Mouse (Mus musculus) lung, postnatal 0 days (tissue): ENCODE measurements around the gene Fbxo11. TPM values are rescaled to one million over a fixed set of nuclear protein-coding genes. Genes with fewer than 3 reads are reported as not detected.
A peak's percentile ranks its signal among the peaks of the same experiment; 100 is the strongest.
"Not testable (repeated sequence)": the region's sequence is repeated elsewhere in the genome, so short reads cannot be mapped to it uniquely, and the experiment has no call there.

ENCODE experiments used
- ATAC-seq: fragments of 200-750 bp; cut with Nextera tagmentation; 2 replicates; pipeline ENCODE4 v1.8.0; 2017; ENCODE audit warnings: moderate library complexity
- DNase-seq: peaks from one replicate; pipeline ENCODE4 v3.0.0-alpha.2; 2016; ENCODE audit warnings: low spot score
- H3K27ac ChIP-seq: fragments of 300-500 bp; sonication (generic); 2 replicates; pipeline ENCODE4 v1.5.1; 2014; ENCODE audit warnings: antibody characterized with exemption, mild to moderate bottlenecking, low read length, mixed read lengths
- H3K27me3 ChIP-seq: fragments of 300-500 bp; sonication (generic); replicated peaks from 2 replicates; pipeline ENCODE4 v1.6.1; 2014; ENCODE audit warnings: low read length, mixed read lengths; ENCODE audit not compliant: insufficient read depth
- H3K36me3 ChIP-seq: fragments of 300-500 bp; sonication (generic); 2 replicates; pipeline ENCODE4 v1.6.1; 2014; ENCODE audit warnings: low read length, mixed read lengths; ENCODE audit not compliant: insufficient read depth
- H3K4me1 ChIP-seq: fragments of 300-500 bp; sonication (generic); 2 replicates; pipeline ENCODE4 v1.6.1; 2014; ENCODE audit warnings: antibody characterized with exemption, low read depth, low read length, mixed read lengths; ENCODE audit not compliant: insufficient read depth
- H3K4me2 ChIP-seq: fragments of 300-500 bp; sonication (generic); replicated peaks from 2 replicates; pipeline ENCODE4 v1.6.1; 2014; ENCODE audit warnings: low read depth, mild to moderate bottlenecking, low read length, moderate library complexity, mixed read lengths
- H3K4me3 ChIP-seq: fragments of 300-500 bp; sonication (generic); 2 replicates; pipeline ENCODE4 v1.5.1; 2014; ENCODE audit warnings: low read depth, low read length
- H3K9ac ChIP-seq: fragments of 300-500 bp; sonication (generic); replicated peaks from 2 replicates; pipeline ENCODE4 v1.6.1; 2014; ENCODE audit warnings: low read depth, mild to moderate bottlenecking
- H3K9me3 ChIP-seq: fragments of 300-500 bp; sonication (generic); 2 replicates; pipeline ENCODE4 v1.6.1; 2016; ENCODE audit warnings: low read length, mixed read lengths
- CTCF ChIP-seq: IDR thresholded peaks from 2 replicates; pipeline ENCODE4 v1.5.1; 2016; ENCODE audit warnings: antibody characterized with exemption, mild to moderate bottlenecking
- EP300 ChIP-seq: IDR thresholded peaks from 2 replicates; pipeline ENCODE4 v1.6.1; 2016; ENCODE audit warnings: antibody characterized with exemption, mild to moderate bottlenecking, control low read depth
- WGBS: fragments of 180-500 bp; shearing (Covaris S2); extraction: QIAGEN DNeasy Blood & Tissue Kit; methylation state at CpG from one replicate; pipeline ENCODE4 v1.1.7; 2014; 5-methylcytosine and 5-hydroxymethylcytosine counted together
- polyA plus RNA-seq: library from polyadenylated mRNA; unstranded; fragments of >200 nt; fragmentation: Nextera tagmentation; extraction: Ambion mirVana; gene quantifications from 2 replicates; pipeline ENCODE4 v1.2.1, GENCODE M21; 2015

Fbxo11 gene
- polyA plus RNA-seq, 1 experiment from 2014 or later = 14.6 TPM

DNA sequence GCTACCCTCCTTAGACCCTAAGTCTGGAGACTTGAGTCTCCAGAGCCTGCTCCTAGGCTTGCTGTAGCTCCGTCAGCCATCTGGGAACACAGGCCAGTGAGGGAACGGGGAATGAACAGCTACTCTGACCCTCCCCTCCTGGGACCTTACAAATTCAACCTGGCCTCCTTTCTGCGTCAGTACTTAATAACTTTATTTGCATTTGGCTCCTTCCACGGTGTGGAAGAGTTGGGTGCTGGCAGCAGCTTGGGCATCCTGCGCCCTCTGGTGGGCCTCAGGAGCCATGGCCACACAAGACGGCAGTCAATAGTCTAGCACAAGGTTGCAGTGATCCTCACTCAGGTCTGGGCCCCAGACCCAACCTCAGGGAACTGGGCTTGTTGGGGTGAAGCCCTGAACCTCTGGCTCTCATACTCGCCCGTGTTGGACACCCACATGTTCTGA is 96.6 kb downstream of the Fbxo11 start:
- H3K27ac ChIP-seq, H3K4me3 ChIP-seq: not testable (repeated sequence)
- TF ChIP-seq CTCF = peak; percentile 42

DNA sequence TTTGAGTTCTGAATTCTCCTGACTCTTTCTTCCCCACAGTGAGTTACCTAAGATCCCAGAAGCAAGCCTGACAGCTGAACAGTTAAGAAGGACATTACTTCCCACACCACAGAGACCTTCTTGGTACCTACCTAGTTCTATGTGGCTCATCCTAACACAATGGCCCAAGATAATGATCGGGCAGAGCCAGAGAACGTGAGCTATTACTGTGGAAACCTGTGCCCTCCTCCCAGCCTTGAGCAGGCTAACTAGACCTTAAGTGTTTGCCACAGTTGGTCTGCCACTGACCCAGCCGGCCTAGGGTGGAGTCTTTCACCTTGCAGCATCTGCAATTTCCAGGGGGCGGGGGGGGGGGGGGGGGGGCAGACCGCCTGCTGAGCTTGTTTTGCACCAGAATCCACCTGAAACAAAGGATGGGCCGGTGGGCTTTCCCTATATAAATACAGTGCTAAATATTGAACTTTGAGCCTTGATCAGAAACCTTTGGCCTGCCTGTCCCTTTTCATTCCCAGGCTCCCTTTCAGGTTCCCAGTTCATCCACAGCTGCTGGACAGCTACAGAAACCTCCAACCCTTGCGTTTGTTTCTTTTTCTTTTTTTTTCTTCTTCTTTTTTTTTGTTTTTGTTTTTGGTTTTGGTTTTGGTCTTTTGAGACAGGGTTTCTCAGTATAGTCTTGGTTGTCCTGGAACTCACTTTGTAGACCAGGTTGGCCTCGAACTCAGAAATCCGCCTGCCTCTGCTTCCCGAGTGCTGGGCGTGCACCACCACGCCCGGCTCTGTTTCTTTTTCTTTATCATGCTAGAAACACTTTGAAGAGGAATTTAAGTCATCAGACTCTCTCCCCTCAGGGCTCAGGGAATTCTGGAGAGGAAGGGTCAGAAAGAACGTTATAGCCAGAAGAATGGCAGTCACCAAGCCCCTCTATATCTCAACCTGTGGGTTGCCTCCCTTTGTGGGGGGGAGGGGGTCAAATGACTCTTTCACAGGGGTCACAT is 101.7 kb downstream of the Fbxo11 start:
- no peak overlapping the region for H3K27ac ChIP-seq
- no peak overlapping the region for H3K9ac ChIP-seq
- H3K36me3 ChIP-seq = no peaks in the 10 kb centered on the region
- no peak overlapping the region for H3K4me3 ChIP-seq
- TF ChIP-seq EP300 = no peak
- TF ChIP-seq CTCF = no peak
- 88% methylated on average over 12 of the region's 14 CpGs for WGBS
- H3K9me3 ChIP-seq = no peaks in the 10 kb centered on the region
- H3K4me1 ChIP-seq = no peaks in the 10 kb centered on the region
- H3K4me2 ChIP-seq = no peak overlapping the region
- ATAC-seq (no peak), DNase-seq (no peak)
- no peaks in the 10 kb centered on the region for H3K27me3 ChIP-seq

More for the DNA sequence above, 96.6 kb downstream of the Fbxo11 start:
- DNase-seq, H3K4me1 ChIP-seq, H3K9me3 ChIP-seq, H3K36me3 ChIP-seq, H3K27me3 ChIP-seq, H3K9ac ChIP-seq, H3K4me2 ChIP-seq: not testable (repeated sequence)
- ATAC-seq = peak; percentile 86
- WGBS = 30% methylated on average over 6 of the region's 8 CpGs

DNA sequence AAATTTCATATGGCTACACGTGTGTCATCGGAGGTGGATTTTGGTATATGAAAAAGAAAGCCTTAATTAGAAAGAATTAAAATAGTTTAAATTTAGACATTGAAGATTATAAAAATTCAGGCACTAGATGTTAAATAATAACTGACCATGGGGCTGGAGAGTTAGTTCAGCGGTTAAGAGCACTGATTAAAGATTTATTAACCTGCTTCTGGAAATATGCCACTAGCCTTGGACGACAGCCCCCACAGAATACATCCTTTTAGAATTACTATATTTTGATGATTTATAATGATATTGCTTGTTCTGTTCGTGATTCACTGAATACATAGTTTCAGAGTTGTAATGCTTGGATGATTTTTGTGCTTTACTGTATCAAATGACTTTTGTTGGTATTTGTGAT is 105.2 kb downstream of the Fbxo11 start:
- H3K9me3 ChIP-seq, H3K4me1 ChIP-seq, DNase-seq, ATAC-seq, H3K9ac ChIP-seq, H3K27ac ChIP-seq, H3K4me2 ChIP-seq, H3K36me3 ChIP-seq, H3K4me3 ChIP-seq, H3K27me3 ChIP-seq: not testable (repeated sequence)
- 67% methylated on average over 5 of the region's 5 CpGs for WGBS

DNA sequence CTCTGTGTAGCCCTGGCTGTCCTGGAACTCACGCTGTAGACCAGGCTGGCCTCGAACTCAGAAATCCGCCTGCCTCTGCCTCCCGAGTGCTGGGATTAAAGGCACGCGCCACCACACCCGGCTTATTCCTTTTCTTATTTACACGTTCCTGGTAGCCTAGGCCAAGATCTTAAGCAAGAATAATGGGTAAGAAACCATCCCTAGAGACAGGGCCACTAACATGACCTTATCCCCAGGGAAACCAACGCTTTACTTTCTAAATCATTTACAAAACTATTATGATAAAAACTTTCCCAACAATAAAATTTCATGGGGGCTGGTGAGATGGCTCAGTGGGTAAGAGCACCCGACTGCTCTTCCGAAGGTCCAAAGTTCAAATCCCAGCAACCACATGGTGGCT is 105.7 kb downstream of the Fbxo11 start:
- ATAC-seq, H3K4me1 ChIP-seq, H3K27me3 ChIP-seq, H3K27ac ChIP-seq, H3K9me3 ChIP-seq, H3K4me3 ChIP-seq, DNase-seq, H3K4me2 ChIP-seq, H3K9ac ChIP-seq, H3K36me3 ChIP-seq: not testable (repeated sequence)
- 86% methylated on average over 10 of the region's 11 CpGs for WGBS

DNA sequence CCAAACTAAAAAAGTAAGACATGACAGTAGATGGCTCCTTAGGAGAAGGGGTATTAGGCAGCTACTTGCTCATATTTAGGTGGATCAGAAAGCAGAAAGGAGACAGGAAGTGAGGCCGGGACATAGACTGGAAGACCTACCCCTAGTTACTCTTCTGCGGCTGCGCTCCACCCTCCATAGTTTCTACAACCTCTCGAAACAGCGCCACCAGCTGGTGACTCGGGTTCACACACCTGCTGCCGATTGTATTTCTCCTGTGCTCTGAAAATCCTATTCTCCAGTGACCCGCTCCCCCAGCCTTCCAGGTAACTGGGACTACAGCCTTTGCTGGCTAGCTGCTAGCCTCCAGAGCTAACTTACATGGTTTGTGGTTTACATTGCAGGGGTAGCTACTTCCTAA is 106.8 kb downstream of the Fbxo11 start:
- Histone ChIP-seq H3K36me3 (no peaks in the 10 kb centered on the region), H3K27me3 (no peaks in the 10 kb centered on the region), H3K27ac (no peak overlapping the region), H3K4me3 (no peak overlapping the region), H3K4me1 (no peaks in the 10 kb centered on the region), H3K9ac (no peak overlapping the region), H3K4me2 (no peak overlapping the region), H3K9me3 (no peaks in the 10 kb centered on the region)
- no peak for DNase-seq
- ATAC-seq = no peak
- peak; percentile 29 for TF ChIP-seq CTCF
- TF ChIP-seq EP300 = no peak
- WGBS = 55% methylated on average over 8 of the region's 8 CpGs

DNA sequence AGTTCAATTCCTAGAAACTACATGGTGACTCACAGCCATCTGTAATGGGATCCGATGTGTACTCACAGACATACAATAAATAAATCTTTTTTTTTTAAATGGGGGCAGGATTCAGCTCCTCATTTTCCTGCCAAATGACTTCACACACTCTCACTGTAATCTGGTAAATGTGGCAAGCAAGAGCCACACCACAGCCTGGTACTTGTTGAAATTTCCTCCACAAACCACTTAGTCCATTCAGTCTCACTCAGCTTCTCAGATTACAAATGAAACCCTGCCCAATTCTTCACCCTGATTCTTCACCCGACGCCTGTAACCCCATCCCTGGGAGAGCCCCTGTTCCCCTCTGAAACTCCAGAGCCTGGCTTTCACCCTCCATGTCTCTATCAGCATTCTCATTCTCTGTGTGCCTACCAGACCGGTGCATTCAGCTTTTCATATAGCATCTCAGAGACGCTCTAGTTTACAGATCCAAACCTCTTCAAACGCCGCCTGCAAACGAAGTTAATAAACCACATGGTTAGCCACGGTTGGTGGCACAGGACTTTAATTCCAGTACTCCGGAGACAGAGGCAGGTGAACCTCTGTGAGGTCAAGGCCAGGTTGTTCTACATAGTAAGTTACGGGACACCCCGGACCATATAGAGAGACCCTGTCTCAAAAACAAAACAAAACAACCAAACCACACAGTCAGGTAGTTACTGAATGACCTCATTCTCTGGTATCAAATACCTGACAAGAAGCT is 107.8 kb downstream of the Fbxo11 start:
- WGBS = 65% methylated on average over 12 of the region's 12 CpGs
- no peak for ATAC-seq
- Histone ChIP-seq H3K27ac (no peak overlapping the region), H3K4me3 (no peak overlapping the region), H3K9ac (no peak overlapping the region), H3K27me3 (no peaks in the 10 kb centered on the region), H3K4me1 (no peaks in the 10 kb centered on the region), H3K9me3 (no peaks in the 10 kb centered on the region), H3K4me2 (no peak overlapping the region), H3K36me3 (no peaks in the 10 kb centered on the region)
- no peak for DNase-seq
- TF ChIP-seq CTCF (no peak), EP300 (no peak)

DNA sequence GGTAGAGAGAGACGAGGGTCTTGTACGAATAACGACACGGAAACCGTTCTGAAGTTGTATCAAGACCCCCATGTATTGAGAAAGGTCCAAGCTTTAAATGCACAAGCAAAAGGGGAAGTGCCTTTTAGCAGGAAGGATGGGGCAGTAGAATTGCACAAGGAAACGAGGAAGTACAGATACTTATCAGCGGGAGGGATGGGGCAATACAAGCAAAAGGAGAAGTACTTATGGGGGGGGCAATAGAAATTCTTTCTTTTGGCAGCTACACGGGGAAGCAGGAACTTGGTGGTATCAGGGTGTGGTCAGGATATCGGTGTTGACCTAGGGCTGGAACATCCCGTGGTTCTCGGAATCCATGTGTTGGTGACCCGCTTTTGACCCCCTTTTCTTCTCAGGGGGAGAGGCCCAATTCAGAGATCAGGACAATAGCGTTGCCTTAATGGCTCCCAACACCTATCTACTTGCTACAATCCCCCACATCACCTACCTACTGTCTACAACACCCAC is 110.4 kb downstream of the Fbxo11 start:
- not testable (repeated sequence) for H3K27ac ChIP-seq, H3K9me3 ChIP-seq, H3K4me1 ChIP-seq, DNase-seq, H3K27me3 ChIP-seq, H3K4me2 ChIP-seq, H3K4me3 ChIP-seq, H3K36me3 ChIP-seq, H3K9ac ChIP-seq, ATAC-seq
- 80% methylated on average over 13 of the region's 13 CpGs for WGBS
